Mouse (Mus musculus) lung, embryonic 15.5 days (tissue): ENCODE data around the gene Nrbf2. TPM values are rescaled to one million over a fixed set of nuclear protein-coding genes. Genes with fewer than 3 reads are reported as not detected.

Experiments used
- ATAC-seq: fragments of 200-750 bp; cut with Nextera tagmentation; 2 replicates; pipeline ENCODE4 v1.8.0; 2017; ENCODE audit warnings: moderate number of reproducible peaks, borderline replicate concordance; ENCODE audit not compliant: low FRiP score, low TSS enrichment; ENCODE audit errors: extremely low read depth
- H3K27ac ChIP-seq: fragments of 300-500 bp; sonication (generic); 2 replicates; pipeline ENCODE4 v1.5.1; 2015; ENCODE audit warnings: moderate library complexity, mild to moderate bottlenecking, inconsistent platforms
- H3K27me3 ChIP-seq: fragments of 300-500 bp; sonication (generic); 2 replicates; pipeline ENCODE4 v1.6.1; 2015; ENCODE audit warnings: inconsistent platforms
- H3K36me3 ChIP-seq: fragments of 300-500 bp; sonication (generic); 2 replicates; pipeline ENCODE4 v1.6.1; 2015; ENCODE audit warnings: inconsistent platforms
- H3K4me1 ChIP-seq: fragments of 300-500 bp; sonication (generic); 2 replicates; pipeline ENCODE4 v1.6.1; 2015; ENCODE audit warnings: inconsistent platforms
- H3K4me2 ChIP-seq: fragments of 300-500 bp; sonication (generic); 2 replicates; pipeline ENCODE4 v1.6.1; 2015; ENCODE audit warnings: inconsistent platforms, mild to moderate bottlenecking, moderate library complexity
- H3K4me3 ChIP-seq: fragments of 300-500 bp; sonication (generic); 2 replicates; pipeline ENCODE4 v1.5.1; 2015; ENCODE audit warnings: mild to moderate bottlenecking, inconsistent platforms
- H3K9ac ChIP-seq: fragments of 300-500 bp; sonication (generic); 2 replicates; pipeline ENCODE4 v1.6.1; 2015; ENCODE audit warnings: inconsistent platforms
- H3K9me3 ChIP-seq: fragments of 300-500 bp; sonication (generic); 2 replicates; pipeline ENCODE4 v1.6.1; 2016; ENCODE audit warnings: inconsistent platforms
- WGBS: fragments of 180-500 bp; shearing (Covaris S2); methylation state at CpG from one replicate; pipeline ENCODE4 v1.1.7; 2015; 5-methylcytosine and 5-hydroxymethylcytosine counted together
- polyA plus RNA-seq: library from polyadenylated mRNA; unstranded; fragments of >200 nt; fragmentation: Nextera tagmentation; extraction: Ambion mirVana; gene quantifications from 2 replicates; pipeline ENCODE4 v1.2.1, GENCODE M21; 2015

Nrbf2 gene
- polyA plus RNA-seq, 1 experiment from 2014 or later = 34.4 TPM

DNA sequence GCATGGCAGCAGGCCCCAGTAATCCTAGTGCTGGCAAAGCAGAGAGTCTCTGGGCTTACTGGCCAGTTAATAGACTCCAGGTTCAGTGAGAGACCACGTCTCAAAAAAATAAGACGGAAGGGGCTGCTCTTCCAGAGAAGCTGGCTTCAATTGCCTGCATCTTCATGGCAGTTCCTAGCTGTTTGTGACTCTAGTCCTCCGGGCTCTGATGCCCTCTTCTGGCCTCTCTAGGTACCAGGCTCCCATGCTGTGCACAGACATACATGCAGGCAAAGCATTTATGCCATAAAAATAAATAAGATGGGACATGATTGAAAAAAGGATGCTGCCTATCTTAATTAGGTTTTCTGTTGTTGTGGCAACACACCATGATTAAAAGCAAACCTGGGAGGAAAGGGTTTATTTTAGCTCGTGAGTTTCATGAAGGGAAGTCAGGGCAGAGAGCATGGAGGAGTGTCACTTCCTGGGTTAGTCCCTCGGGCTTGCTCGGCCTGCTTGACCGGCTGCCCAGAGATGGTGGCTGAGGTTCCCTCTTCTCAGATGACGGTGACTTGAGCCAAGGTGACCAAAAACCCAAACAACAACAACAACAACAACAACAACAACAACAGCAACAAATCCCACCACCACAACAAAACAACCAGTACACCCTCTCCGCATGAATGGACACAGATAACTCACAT lies 26.3 kb upstream of the Nrbf2 start:
- H3K27me3 ChIP-seq = no peaks in the 10 kb centered on the region

DNA sequence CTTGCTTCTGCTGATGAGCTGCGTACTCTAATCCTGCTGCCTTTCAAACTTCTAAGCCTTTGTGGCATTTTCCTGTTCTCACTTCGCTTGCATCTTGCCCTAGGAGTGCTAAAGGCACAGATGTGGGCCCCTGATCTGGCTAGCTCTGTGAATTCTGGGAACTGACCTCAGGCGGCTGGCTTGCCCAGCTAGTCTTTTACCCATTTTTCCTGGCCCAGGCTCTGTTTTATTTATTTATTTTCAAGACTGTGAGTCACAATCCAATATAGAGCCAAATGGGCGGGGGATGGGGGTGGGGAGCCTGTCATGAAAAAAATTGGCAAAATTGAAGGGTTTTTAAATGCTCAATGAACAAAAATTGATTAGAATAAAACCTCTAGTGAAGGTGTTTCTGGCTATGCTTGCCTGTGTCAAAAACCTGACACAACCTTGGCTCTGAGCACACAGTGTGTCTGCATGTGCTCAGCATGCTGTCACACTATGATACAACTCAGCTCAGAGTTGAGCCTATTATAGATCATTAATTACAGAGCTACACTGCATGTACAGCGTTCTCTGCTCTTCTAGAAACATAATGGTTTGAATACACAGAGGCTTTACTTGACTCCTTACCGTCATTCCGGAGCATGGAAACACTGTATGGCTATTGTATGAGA lies 24.5 kb upstream of the Nrbf2 start:
- Histone ChIP-seq H3K9ac (no peak overlapping the region), H3K4me1 (no peaks in the 10 kb centered on the region), H3K4me2 (no peak overlapping the region), H3K9me3 (no peaks in the 10 kb centered on the region), H3K36me3 (no peaks in the 10 kb centered on the region), H3K27me3 (no peaks in the 10 kb centered on the region), H3K4me3 (no peak overlapping the region), H3K27ac (no peak overlapping the region)
- WGBS = 71% methylated on average over 7 of the region's 7 CpGs
- no peak for ATAC-seq

More for the DNA sequence above, 26.3 kb upstream of the Nrbf2 start:
- 16% methylated on average over 9 of the region's 9 CpGs for WGBS
- no peak overlapping the region for H3K9ac ChIP-seq
- no peak overlapping the region for H3K4me2 ChIP-seq
- H3K4me3 ChIP-seq = no peak overlapping the region
- no peak for ATAC-seq
- H3K4me1 ChIP-seq = no peaks in the 10 kb centered on the region
- no peak overlapping the region for H3K27ac ChIP-seq
- no peaks in the 10 kb centered on the region for H3K9me3 ChIP-seq
- H3K36me3 ChIP-seq = no peaks in the 10 kb centered on the region

- no peak overlapping the region for H3K27ac ChIP-seq
- H3K4me2 ChIP-seq = no peak overlapping the region
- 27% methylated on average over 2 of the region's 2 CpGs for WGBS
- no peak overlapping the region for H3K9ac ChIP-seq
- H3K4me3 ChIP-seq = no peak overlapping the region
- H3K27me3 ChIP-seq = no peaks in the 10 kb centered on the region
- ATAC-seq = no peak
- H3K36me3 ChIP-seq = no peaks in the 10 kb centered on the region
- H3K9me3 ChIP-seq = no peaks in the 10 kb centered on the region
- no peaks in the 10 kb centered on the region for H3K4me1 ChIP-seq
Observed at GRCm38 (mm10) chr10:67302340-67302739, 17.2 kb upstream of the Nrbf2 start.

DNA sequence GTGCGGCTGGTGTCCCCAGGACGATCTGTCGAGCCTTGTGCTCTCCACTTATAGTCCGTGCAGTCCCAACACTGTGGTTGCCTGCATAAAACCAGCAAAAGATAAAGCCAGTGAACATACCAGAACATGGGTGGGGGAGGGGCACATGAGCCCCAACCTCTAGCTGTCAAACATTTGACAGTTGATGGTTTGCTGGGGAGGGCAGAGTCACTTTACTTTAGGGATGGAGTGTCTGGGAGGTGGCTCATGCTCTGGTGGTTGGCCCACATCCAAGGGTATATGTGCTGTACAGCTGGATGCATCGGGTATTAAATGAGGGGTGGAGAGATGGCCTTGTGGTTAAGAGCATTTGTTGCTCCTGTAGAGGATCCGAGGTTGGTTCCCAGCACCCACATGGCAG lies 15.9 kb upstream of the Nrbf2 start:
- no peak overlapping the region for H3K4me3 ChIP-seq
- no peak overlapping the region for H3K9ac ChIP-seq
- H3K27ac ChIP-seq = no peak overlapping the region
- WGBS = 78% methylated on average over 6 of the region's 6 CpGs
- no peaks in the 10 kb centered on the region for H3K9me3 ChIP-seq
- no peaks in the 10 kb centered on the region for H3K4me1 ChIP-seq
- H3K27me3 ChIP-seq = no peaks in the 10 kb centered on the region
- ATAC-seq = no peak
- no peaks in the 10 kb centered on the region for H3K36me3 ChIP-seq
- H3K4me2 ChIP-seq = no peak overlapping the region

DNA sequence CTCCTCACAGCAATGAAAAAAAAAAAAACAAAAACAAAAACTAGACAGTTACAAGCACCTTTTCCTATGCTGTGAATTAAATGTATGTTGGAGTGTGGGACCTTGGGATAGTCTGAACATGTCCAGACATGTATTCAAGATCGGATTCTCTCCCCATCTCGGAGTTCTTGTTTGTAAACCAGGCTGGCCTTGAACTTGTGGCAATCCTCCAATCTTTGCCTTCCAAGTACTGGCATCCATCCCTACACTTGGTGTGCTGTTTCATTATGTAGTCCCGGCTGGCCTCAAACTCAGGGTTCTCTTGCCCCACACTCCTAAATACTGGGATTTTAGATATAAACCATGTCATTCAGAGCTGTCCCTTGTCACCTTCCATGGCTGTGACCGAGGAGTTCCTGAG lies 14.2 kb upstream of the Nrbf2 start:
- Histone ChIP-seq H3K4me3 (no peak overlapping the region), H3K9ac (no peak overlapping the region), H3K4me2 (no peak overlapping the region), H3K27ac (no peak overlapping the region), H3K9me3 (no peaks in the 10 kb centered on the region), H3K27me3 (no peaks in the 10 kb centered on the region), H3K36me3 (no peaks in the 10 kb centered on the region), H3K4me1 (no peaks in the 10 kb centered on the region)
- no peak for ATAC-seq
- WGBS = 65% methylated on average over 4 of the region's 4 CpGs

DNA sequence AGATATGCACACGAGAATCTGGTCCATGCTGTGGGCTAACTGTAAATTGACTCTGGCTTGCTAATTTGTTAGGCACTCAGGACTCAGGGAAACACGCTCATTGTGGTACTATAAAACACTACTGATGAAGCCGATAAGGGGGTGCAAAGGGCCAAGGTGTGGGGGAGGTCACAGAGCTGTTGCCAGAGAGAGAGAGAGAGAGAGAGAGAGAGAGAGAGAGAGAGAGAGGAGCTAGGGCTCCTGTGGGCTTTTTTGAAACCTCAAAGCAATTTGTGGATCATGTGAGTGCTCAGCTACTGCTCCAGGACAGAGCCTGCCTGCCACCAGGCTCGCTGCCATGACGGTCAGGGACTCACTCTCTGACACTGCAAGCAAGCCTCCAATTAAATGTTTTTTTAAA lies 13.8 kb upstream of the Nrbf2 start:
- WGBS = 56% methylated on average over 5 of the region's 5 CpGs
- H3K36me3 ChIP-seq = no peaks in the 10 kb centered on the region
- no peaks in the 10 kb centered on the region for H3K27me3 ChIP-seq
- H3K4me2 ChIP-seq = no peak overlapping the region
- no peak overlapping the region for H3K4me3 ChIP-seq
- H3K27ac ChIP-seq = no peak overlapping the region
- H3K4me1 ChIP-seq = no peaks in the 10 kb centered on the region
- no peak for ATAC-seq
- no peak overlapping the region for H3K9ac ChIP-seq
- no peaks in the 10 kb centered on the region for H3K9me3 ChIP-seq

DNA sequence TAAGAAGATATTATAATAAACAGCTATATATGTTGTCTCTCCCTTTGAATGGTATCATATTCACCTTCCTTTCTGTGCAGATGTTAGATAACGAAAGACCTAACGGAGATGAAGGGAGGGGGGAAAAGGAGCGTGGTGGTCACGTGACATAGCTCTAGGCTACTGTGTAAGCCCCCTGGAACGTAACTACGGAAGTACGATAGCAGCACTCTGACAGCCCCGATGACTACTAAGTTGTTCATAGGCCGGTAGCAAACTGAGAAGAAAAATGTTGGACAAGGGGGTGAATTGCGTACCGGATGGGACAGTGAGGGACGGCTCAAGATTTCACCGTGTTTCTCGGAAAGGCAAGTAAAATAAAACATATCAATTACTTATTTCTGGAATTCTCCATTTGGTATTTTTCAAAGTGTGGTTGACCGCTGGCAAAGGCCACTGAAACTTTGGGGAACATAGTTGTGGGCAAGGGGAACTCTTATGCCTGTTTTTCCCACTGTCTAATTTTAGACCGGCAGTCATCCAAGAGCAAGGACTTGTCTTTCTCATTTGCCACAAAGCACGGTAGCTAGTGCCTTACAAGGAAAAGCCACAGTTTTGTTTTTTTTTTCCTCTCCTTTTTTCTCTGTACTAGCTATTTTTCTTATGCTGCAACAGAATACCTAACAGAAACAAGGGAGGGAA lies 12.2 kb upstream of the Nrbf2 start:
- no peak overlapping the region for H3K27ac ChIP-seq
- no peaks in the 10 kb centered on the region for H3K4me1 ChIP-seq
- no peak for ATAC-seq
- 83% methylated on average over 17 of the region's 17 CpGs for WGBS
- H3K4me2 ChIP-seq = no peak overlapping the region
- H3K4me3 ChIP-seq = no peak overlapping the region
- no peak overlapping the region for H3K9ac ChIP-seq
- H3K9me3 ChIP-seq = no peaks in the 10 kb centered on the region
- no peaks in the 10 kb centered on the region for H3K27me3 ChIP-seq
- no peaks in the 10 kb centered on the region for H3K36me3 ChIP-seq

DNA sequence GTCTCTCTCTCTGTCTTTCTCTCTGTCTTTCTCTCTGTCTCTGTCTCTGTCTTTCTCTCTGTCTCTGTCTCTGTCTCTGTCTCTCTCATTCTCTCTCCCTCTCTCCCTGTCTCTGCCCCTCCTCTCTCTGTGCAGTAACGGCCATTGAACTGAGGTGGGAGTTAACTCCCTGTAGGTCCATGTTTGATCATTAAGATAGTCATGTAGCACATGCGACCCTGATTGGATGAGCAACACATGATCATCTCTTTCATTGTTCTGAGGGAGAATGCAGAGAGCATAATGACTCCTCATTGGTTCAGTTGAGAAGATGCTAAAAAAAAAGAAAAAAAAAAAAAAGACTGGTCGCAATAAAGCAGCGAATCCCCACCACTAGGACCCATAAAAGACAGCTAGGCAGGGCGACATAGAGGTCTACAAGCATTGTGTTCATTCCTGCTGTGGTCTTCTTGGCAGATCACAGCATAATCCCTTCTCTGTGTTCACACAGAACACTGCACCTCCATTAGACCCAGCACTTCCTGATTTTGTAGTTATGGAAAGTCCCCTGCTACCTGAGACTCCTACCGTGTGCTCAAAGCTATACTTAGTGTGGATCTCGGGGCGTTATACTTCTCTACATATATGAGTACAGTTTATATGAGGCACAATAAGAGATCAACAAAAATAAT lies 11.5 kb upstream of the Nrbf2 start:
- H3K9ac ChIP-seq = no peak overlapping the region
- no peaks in the 10 kb centered on the region for H3K27me3 ChIP-seq
- 80% methylated on average over 8 of the region's 8 CpGs for WGBS
- no peak for ATAC-seq
- H3K4me2 ChIP-seq = no peak overlapping the region
- H3K27ac ChIP-seq = no peak overlapping the region
- H3K4me3 ChIP-seq = no peak overlapping the region
- H3K36me3 ChIP-seq = no peaks in the 10 kb centered on the region
- H3K4me1 ChIP-seq = no peaks in the 10 kb centered on the region
- no peaks in the 10 kb centered on the region for H3K9me3 ChIP-seq

GRCm38 (mm10) chr10:67295938-67296466 lies 10.9 kb upstream of the Nrbf2 start:
- no peak for ATAC-seq
- Histone ChIP-seq H3K36me3 (no peaks in the 10 kb centered on the region), H3K4me2 (no peak overlapping the region), H3K27me3 (no peaks in the 10 kb centered on the region), H3K4me3 (no peak overlapping the region), H3K4me1 (no peaks in the 10 kb centered on the region), H3K27ac (no peak overlapping the region), H3K9me3 (no peaks in the 10 kb centered on the region), H3K9ac (no peak overlapping the region)
- 59% methylated on average over 7 of the region's 7 CpGs for WGBS

DNA sequence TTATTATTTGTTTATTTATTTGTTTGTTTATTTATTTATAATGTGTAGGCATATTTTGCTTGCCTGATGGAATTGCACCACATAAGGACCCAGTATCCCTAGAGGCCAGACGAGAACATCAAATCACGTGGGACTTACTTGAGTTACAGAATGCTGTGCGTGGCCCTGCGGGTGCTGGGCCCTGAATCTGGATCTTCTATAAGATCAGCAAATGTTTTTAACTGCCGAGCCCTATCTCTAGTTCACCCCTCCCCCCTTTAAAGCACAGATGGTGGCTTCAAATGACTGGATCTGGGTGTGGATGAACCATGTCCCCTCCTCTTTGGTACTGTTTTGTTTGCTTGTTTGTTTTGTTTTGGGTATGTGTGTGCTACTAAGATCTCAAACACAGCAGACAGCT lies 10.2 kb upstream of the Nrbf2 start:
- Histone ChIP-seq H3K4me2 (no peak overlapping the region), H3K9me3 (no peaks in the 10 kb centered on the region), H3K27me3 (no peaks in the 10 kb centered on the region), H3K4me3 (no peak overlapping the region), H3K4me1 (no peaks in the 10 kb centered on the region), H3K36me3 (no peaks in the 10 kb centered on the region), H3K9ac (no peak overlapping the region), H3K27ac (no peak overlapping the region)
- no peak for ATAC-seq
- 68% methylated on average over 5 of the region's 5 CpGs for WGBS

GRCm38 (mm10) chr10:67291087-67291486 lies 6.0 kb upstream of the Nrbf2 start:
- Histone ChIP-seq H3K4me2 (no peak overlapping the region), H3K36me3 (no peaks in the 10 kb centered on the region), H3K9ac (no peak overlapping the region), H3K9me3 (no peaks in the 10 kb centered on the region), H3K4me1 (no peaks in the 10 kb centered on the region), H3K27me3 (no peaks in the 10 kb centered on the region), H3K27ac (no peak overlapping the region), H3K4me3 (no peak overlapping the region)
- 44% methylated on average over 8 of the region's 8 CpGs for WGBS
- no peak for ATAC-seq

- no peak overlapping the region for H3K4me3 ChIP-seq
- no peaks in the 10 kb centered on the region for H3K9me3 ChIP-seq
- H3K27ac ChIP-seq = no peak overlapping the region
- H3K4me2 ChIP-seq = no peak overlapping the region
- 52% methylated on average over 4 of the region's 4 CpGs for WGBS
- no peak overlapping the region for H3K9ac ChIP-seq
- ATAC-seq = no peak
- no peaks in the 10 kb centered on the region for H3K27me3 ChIP-seq
- H3K4me1 ChIP-seq = no peaks in the 10 kb centered on the region
- no peaks in the 10 kb centered on the region for H3K36me3 ChIP-seq
Observed at GRCm38 (mm10) chr10:67290622-67291021, 5.5 kb upstream of the Nrbf2 start.
